Mouse (Mus musculus) liver, embryonic 14.5 days (tissue): ENCODE results near the gene Hipk1. TPM values are rescaled to one million over a fixed set of nuclear protein-coding genes. Genes with fewer than 3 reads are reported as not detected.

Experiments used
- ATAC-seq: fragments of 200-750 bp; cut with Nextera tagmentation; 2 replicates; pipeline ENCODE4 v1.8.0; 2017; ENCODE audit warnings: moderate number of reproducible peaks, mild to moderate bottlenecking, moderate library complexity; ENCODE audit not compliant: insufficient read depth
- DNase-seq, 3 experiments: peaks; one replicate each; pipeline ENCODE4 v3.0.0-alpha.2; 2012 to 2013; ENCODE audit warnings: low read depth in 3 of 3, low spot score in 3 of 3
- H3K27ac ChIP-seq: fragments of 300-500 bp; sonication (generic); 2 replicates; pipeline ENCODE4 v1.5.1; 2014; ENCODE audit warnings: moderate library complexity, mild to moderate bottlenecking, control low read depth, inconsistent platforms
- H3K27me3 ChIP-seq: fragments of 300-500 bp; sonication (generic); 2 replicates; pipeline ENCODE4 v1.6.1; 2014; ENCODE audit warnings: mild to moderate bottlenecking, low read length, moderate library complexity; ENCODE audit not compliant: control insufficient read depth, insufficient read depth
- H3K36me3 ChIP-seq: fragments of 300-500 bp; sonication (generic); replicated peaks from 2 replicates; pipeline ENCODE4 v1.6.1; 2014; ENCODE audit warnings: low read depth; ENCODE audit not compliant: control insufficient read depth, insufficient read depth
- H3K4me1 ChIP-seq, 2 experiments: fragments of 200-500 bp in 1 of 2; fragments of 300-500 bp in 1 of 2; sonication (generic) in 1 of 2; replicated peaks; 2 replicates each; pipeline ENCODE4 v1.6.1; 2012 to 2014; ENCODE audit warnings: antibody characterized with exemption in 1 of 2, inconsistent platforms in 1 of 2, low read length in 1 of 2; ENCODE audit not compliant: control insufficient read depth in 2 of 2, insufficient read depth in 2 of 2
- H3K4me2 ChIP-seq: fragments of 300-500 bp; sonication (generic); 2 replicates; pipeline ENCODE4 v1.6.1; 2014; ENCODE audit warnings: low read depth, mild to moderate bottlenecking, control low read depth, moderate library complexity
- H3K4me3 ChIP-seq, 2 experiments: fragments of 200-500 bp in 1 of 2; fragments of 300-500 bp in 1 of 2; sonication (generic) in 1 of 2; 2 replicates each; pipeline ENCODE4 v1.5.1; 2012 to 2014; ENCODE audit warnings: low read depth in 2 of 2, low read length in 2 of 2, mild to moderate bottlenecking in 2 of 2, control low read depth in 1 of 2, inconsistent platforms in 1 of 2, moderate library complexity in 1 of 2; ENCODE audit not compliant: insufficient read depth in 1 of 2
- H3K9ac ChIP-seq: fragments of 300-500 bp; sonication (generic); replicated peaks from 2 replicates; pipeline ENCODE4 v1.6.1; 2014; ENCODE audit warnings: mild to moderate bottlenecking, control low read depth, moderate library complexity
- H3K9me3 ChIP-seq: fragments of 300-500 bp; sonication (generic); 2 replicates; pipeline ENCODE4 v1.6.1; 2016; ENCODE audit warnings: low read length, mixed read lengths; ENCODE audit not compliant: control insufficient read depth
- CTCF ChIP-seq: IDR thresholded peaks from 2 replicates; pipeline ENCODE4 v1.5.1; 2016; ENCODE audit warnings: antibody characterized with exemption, low read depth, control low read depth
- EP300 ChIP-seq: IDR thresholded peaks from 2 replicates; pipeline ENCODE4 v1.6.1; 2016; ENCODE audit warnings: antibody characterized with exemption, low read depth
- WGBS: fragments of 180-500 bp; shearing (Covaris S2); extraction: QIAGEN DNeasy Blood & Tissue Kit; methylation state at CpG from one replicate; pipeline ENCODE4 v1.1.7; 2014; ENCODE audit not compliant: insufficient replicate concordance; 5-methylcytosine and 5-hydroxymethylcytosine counted together
- polyA plus RNA-seq, 2 experiments: library from polyadenylated mRNA; depleted of rRNA in 1 of 2; stranded (reverse) in 1 of 2; unstranded in 1 of 2; fragments of >200 nt; fragmentation: Nextera tagmentation in 1 of 2; extraction: Ambion mirVana in 1 of 2; gene quantifications; 2 replicates each; pipeline versions ENCODE4 v1.2.1 to v1.2.3; 2012 to 2014

Gene Hipk1
- polyA plus RNA-seq, 2 experiments: 17.1 to 22.4 TPM

DNA sequence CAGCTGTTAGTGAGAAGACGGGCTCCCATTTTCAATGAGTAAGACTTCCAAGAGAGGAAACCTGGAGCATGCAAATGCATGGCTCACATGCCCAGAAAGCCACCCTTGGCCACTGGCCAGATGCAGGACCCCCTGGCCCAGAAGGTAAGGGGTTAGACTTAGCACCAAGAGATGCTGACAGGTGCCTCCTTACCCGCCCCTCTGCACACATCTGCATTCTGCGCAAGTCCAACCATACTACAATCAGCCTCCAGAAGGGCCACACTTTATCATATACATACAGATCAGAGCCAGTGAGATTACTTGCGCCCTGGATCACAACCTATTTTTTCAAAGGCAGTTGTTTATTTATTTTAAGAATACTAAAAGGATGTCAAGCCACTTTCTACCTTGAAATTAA, 72.6 kb downstream of the Hipk1 start:
- no peaks in the 10 kb centered on the region for H3K36me3 ChIP-seq
- DNase-seq: no peak
- H3K4me3 ChIP-seq: no peak overlapping the region
- no peaks in the 10 kb centered on the region for H3K9me3 ChIP-seq
- H3K27ac ChIP-seq: no peak overlapping the region
- no peak for ATAC-seq
- no peak overlapping the region for H3K9ac ChIP-seq
- 72% methylated on average over 4 of the region's 4 CpGs for WGBS
- H3K4me2 ChIP-seq: no peak overlapping the region
- H3K27me3 ChIP-seq: no peaks in the 10 kb centered on the region
- no peaks in the 10 kb centered on the region for H3K4me1 ChIP-seq
- TF ChIP-seq CTCF (no peak), EP300 (no peak)

DNA sequence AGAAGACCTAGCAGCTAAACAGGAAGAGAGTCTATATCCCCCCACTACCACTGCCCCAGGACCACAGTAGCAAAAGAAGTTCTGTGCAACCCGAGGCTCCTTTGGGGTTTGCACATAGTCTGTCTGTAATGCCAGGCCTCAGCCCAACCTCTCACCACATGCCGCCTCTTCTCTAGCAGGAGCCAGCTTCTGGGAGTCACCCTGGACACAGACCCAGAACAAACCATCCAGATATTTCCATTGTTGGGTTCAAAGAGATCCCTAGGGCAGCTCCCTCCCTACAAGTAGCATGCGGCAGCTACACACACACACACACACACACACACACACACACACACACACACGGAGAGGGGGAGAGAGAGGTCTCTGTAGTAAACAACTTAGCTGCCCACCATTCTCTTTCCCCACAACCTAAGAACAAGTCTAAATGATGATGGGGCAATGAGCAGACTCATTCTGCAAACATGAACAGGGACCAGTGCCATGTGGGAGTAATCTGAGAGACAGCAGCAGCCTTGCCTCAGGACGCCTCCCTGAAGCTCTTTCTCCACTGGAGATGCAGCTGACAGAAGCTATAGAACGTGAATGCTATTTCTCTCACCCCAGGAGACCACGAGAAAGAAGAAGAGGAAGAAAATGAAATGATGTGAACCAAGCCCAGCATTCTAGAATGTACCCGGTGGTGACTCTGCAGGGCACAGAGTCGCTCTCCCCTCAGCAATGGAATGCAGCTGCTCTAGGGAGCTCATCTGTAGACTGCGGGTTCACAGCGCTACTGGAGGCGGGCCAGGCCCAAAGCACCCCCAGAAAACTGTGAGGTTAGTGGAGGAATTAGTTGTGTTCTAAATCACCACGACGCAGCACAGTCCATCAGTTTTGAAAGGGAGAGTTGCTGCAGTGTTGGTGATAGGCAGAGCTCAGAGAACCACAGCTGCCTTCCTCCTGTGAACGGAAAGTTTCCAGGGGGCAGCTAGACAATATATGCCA, 74.3 kb downstream of the Hipk1 start:
- Histone ChIP-seq H3K4me2 (no peak overlapping the region), H3K9me3 (no peaks in the 10 kb centered on the region), H3K9ac (no peak overlapping the region), H3K36me3 (no peaks in the 10 kb centered on the region), H3K4me3 (no peak overlapping the region), H3K27ac (no peak overlapping the region), H3K27me3 (no peaks in the 10 kb centered on the region), H3K4me1 (no peaks in the 10 kb centered on the region)
- no peak for DNase-seq
- ATAC-seq: no peak
- WGBS: 50% methylated on average over 15 of the region's 15 CpGs
- no peak for TF ChIP-seq CTCF
- TF ChIP-seq EP300: no peak

DNA sequence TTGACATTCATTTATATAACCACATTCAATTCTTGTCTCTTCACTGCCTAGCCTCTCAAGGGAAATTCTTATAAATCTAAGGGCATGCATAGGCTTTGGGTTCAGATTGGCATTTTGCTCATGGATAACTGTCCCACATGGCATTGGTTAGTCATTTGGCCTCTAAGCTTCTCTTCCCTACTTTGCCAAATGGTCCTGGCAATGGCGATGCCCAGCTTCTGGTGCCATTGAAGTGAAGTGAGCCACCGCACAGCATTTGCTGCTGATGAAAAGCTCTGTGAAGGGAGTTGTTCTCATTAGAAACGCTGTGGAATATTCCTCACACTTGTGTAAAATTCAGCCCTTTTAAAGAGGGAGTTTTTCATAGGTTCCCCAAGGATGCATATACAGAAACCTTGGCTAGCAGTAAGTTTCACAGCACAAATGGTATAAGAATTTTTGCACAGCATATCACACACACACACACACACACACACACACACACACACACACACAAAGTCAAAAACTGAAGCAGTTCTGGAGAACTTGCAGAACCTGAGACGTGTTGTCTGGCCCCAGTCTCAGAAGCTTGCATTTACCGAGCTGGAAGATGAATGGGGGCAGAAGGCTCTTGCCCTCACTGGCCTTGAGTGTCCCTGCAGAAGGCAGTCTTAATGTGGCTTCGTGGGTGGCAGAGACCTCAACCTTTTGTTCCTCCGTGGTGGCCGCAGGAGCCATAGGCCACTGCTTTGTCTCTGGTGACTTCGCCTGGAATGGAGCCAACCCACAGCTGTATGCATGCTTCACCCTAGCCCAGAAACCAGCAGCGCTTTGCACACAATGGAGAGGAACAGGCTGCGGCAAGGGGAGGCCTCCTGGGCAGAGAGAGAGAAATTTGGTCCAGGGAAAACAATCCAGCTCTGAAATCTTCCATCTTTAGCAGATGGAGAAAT, 75.3 kb downstream of the Hipk1 start:
- DNase-seq (no peak), ATAC-seq (no peak)
- no peak overlapping the region for H3K27ac ChIP-seq
- TF ChIP-seq EP300: no peak
- no peak for TF ChIP-seq CTCF
- H3K9ac ChIP-seq: no peak overlapping the region
- 53% methylated on average over 11 of the region's 11 CpGs for WGBS
- no peak overlapping the region for H3K4me2 ChIP-seq
- no peaks in the 10 kb centered on the region for H3K27me3 ChIP-seq
- no peaks in the 10 kb centered on the region for H3K4me1 ChIP-seq
- H3K9me3 ChIP-seq: no peaks in the 10 kb centered on the region
- H3K36me3 ChIP-seq: no peaks in the 10 kb centered on the region
- H3K4me3 ChIP-seq: no peak overlapping the region

DNA sequence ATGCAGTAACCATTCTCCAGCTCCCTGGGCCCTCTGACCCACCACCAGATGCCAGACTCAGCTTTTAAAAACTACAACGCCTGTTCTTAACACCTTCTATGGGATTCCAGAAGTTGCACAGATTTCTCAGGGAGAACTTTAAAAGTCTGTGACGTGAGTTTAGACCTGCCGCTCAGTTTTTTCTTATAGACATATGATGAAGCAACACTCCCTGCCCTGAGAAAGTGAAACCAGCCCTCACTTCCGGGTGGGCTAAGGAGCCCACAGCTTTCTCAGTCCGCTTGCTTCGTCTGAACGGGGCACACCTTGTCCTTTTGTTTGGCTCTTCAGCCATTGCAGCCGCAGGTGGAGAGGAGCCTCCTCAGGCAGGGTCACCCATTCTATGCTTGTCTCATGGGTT, 76.4 kb downstream of the Hipk1 start:
- DNase-seq (no peak), ATAC-seq (no peak)
- Histone ChIP-seq H3K27ac (no peak overlapping the region), H3K27me3 (no peaks in the 10 kb centered on the region), H3K4me2 (no peak overlapping the region), H3K4me1 (no peaks in the 10 kb centered on the region), H3K36me3 (no peaks in the 10 kb centered on the region), H3K9ac (no peak overlapping the region), H3K4me3 (no peak overlapping the region), H3K9me3 (no peaks in the 10 kb centered on the region)
- 58% methylated on average over 8 of the region's 8 CpGs for WGBS
- TF ChIP-seq CTCF (no peak), EP300 (no peak)
